Mouse (Mus musculus) brain, embryonic 14.5 days (tissue): ENCODE data around the gene Dgkh.

Experiments used
- CTCF ChIP-seq: fragments of 200-500 bp; IDR thresholded peaks from 2 replicates; pipeline ENCODE4 v1.5.1; 2012; ENCODE audit warnings: inconsistent platforms, mild to moderate bottlenecking, moderate library complexity, borderline replicate concordance; ENCODE audit not compliant: insufficient read depth, insufficient read length; ENCODE audit errors: extremely low read depth
- POLR2A ChIP-seq: fragments of 200-500 bp; IDR thresholded peaks from 2 replicates; pipeline ENCODE4 v1.6.1; 2012; ENCODE audit warnings: mild to moderate bottlenecking, inconsistent platforms, borderline replicate concordance; ENCODE audit not compliant: poor library complexity, insufficient read depth, insufficient read length, severe bottlenecking; ENCODE audit errors: extremely low read depth

GRCm38 (mm10) chr14:78563211-78563610 lies 169.4 kb downstream of the Dgkh start:
- TF ChIP-seq CTCF (no peak), POLR2A (no peak)
